Mouse (Mus musculus): ENCODE results near the gene Slc18a3. TPM values are rescaled to one million over a fixed set of nuclear protein-coding genes. Genes with fewer than 3 reads are reported as not detected.

The Slc18a3 gene
- polyA plus RNA-seq, 1 experiment: not detected

DNA sequence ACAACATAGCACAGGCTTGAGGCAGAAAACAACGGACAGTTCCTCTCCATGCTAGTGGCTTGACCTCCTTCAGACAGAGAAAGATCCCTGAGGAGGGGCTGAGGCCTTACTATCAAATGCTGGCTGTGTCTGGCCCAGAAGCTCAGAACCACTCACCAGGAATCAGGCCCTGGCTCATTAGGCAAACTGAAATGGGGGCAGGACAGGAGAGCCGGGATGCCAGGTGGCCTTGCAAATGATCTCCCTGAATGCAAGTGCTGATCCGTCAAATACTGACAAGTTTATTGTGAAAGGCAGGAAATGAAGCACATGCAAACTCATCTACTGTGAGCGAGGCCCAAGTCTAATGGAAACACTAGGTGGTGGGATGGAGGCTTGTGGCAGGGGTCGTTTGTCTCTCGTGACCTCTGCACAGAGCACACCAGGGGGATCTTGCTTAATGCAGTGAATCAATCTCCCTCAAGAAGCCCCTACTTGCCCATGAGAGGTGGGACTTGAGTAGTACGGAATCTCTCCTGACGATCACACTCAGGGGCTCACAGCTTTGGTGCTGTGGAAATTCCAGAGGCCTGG, 35.5 kb downstream of the Slc18a3 start:
- Histone ChIP-seq H3K36me3 (ENCODE audit: control insufficient read depth, insufficient read depth, low read length) (no peaks in the 10 kb centered on the region), H3K27me3 (ENCODE audit: control insufficient read depth, insufficient read depth, low read length) (no peaks in the 10 kb centered on the region), H3K27ac (ENCODE audit: insufficient read depth, low read length) (no peak overlapping the region), H3K4me1 (ENCODE audit: control insufficient read depth, insufficient read depth, insufficient read length) (no peaks in the 10 kb centered on the region), H3K4me3 (ENCODE audit: extremely low read depth, insufficient read depth, insufficient read length) (no peak overlapping the region)
- WGBS: 49% methylated on average over 8 of the region's 8 CpGs
- no peak for DNase-seq (ENCODE audit: low read depth in 1 of 2, low spot score in 2 of 2)
- no peak for TF ChIP-seq POLR2A (IDR thresholded peaks at IDR 0.05; ENCODE audit: low read depth, low read length)
- no peak for TF ChIP-seq CTCF (IDR thresholded peaks at IDR 0.05; ENCODE audit: extremely low read depth, insufficient read depth, insufficient read length, insufficient replicate concordance)

DNA sequence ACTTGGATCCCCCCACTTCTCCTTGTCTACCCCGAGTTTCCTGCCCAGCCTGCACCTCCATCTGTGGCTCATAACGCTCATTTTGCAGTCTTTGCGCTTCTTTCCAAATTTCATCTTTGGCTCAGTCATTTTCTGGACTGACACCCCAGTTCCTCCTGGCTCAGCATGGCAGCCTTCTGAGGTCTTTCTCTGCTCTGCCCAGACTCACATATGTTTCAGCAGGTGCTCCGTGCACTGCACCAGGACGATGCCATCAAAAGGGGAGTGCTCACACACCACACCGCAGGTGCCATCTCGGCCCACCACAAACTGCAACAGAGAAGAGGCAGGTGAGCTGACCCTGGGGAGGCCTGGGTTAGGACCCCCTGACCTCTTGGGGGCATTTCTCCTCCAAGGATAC, 40.7 kb downstream of the Slc18a3 start:
- no peak for DNase-seq (ENCODE audit: low read depth in 1 of 2, low spot score in 2 of 2)
- WGBS: 87% methylated on average over 7 of the region's 7 CpGs
- TF ChIP-seq CTCF (IDR thresholded peaks at IDR 0.05; ENCODE audit: extremely low read depth, insufficient read depth, insufficient read length, insufficient replicate concordance) (no peak), POLR2A (IDR thresholded peaks at IDR 0.05; ENCODE audit: low read depth, low read length) (no peak)
- Histone ChIP-seq H3K27me3 (ENCODE audit: control insufficient read depth, insufficient read depth, low read length) (no peaks in the 10 kb centered on the region), H3K27ac (ENCODE audit: insufficient read depth, low read length) (no peak overlapping the region), H3K4me3 (ENCODE audit: extremely low read depth, insufficient read depth, insufficient read length) (no peak overlapping the region), H3K36me3 (ENCODE audit: control insufficient read depth, insufficient read depth, low read length) (no peaks in the 10 kb centered on the region), H3K4me1 (ENCODE audit: control insufficient read depth, insufficient read depth, insufficient read length) (no peaks in the 10 kb centered on the region)

DNA sequence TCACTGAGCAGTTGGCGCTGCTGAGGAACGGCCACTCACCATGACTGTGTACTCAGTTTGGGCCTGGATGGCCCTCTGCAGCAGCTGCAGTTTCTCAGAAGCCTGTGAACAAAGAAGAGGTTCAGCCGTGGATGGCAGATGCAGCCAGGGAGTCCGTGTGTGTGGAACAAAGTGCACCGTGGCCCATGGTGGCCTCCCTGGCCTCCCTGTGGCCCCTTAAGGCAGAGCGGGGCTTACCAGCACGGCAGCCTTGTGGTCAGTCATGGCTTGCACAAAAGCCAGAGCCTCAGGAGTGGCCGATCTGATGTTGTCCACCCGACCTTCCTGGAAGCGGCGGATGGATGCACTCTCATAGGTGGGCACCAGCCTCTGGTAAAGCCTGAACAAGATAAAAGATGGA, 45.9 kb downstream of the Slc18a3 start:
- no peak for DNase-seq (ENCODE audit: low read depth in 1 of 2, low spot score in 2 of 2)
- WGBS: 88% methylated on average over 11 of the region's 11 CpGs
- Histone ChIP-seq H3K36me3 (ENCODE audit: control insufficient read depth, insufficient read depth, low read length) (no peaks in the 10 kb centered on the region), H3K4me1 (ENCODE audit: control insufficient read depth, insufficient read depth, insufficient read length) (no peaks in the 10 kb centered on the region), H3K27ac (ENCODE audit: insufficient read depth, low read length) (no peak overlapping the region), H3K4me3 (ENCODE audit: extremely low read depth, insufficient read depth, insufficient read length) (no peak overlapping the region), H3K27me3 (ENCODE audit: control insufficient read depth, insufficient read depth, low read length) (no peaks in the 10 kb centered on the region)
- TF ChIP-seq POLR2A (IDR thresholded peaks at IDR 0.05; ENCODE audit: low read depth, low read length) (no peak), CTCF (IDR thresholded peaks at IDR 0.05; ENCODE audit: extremely low read depth, insufficient read depth, insufficient read length, insufficient replicate concordance) (no peak)

Other genes starting within 250 kb of the Slc18a3 start
- gene Ogdhl, start 142.8 kb downstream of the Slc18a3 start, polyA plus RNA-seq (2012; rRNA removed): 0.12 and 0.14 TPM in 2 replicates
- gene 1700024G13Rik, start 76.5 kb downstream of the Slc18a3 start, polyA plus RNA-seq (2012; rRNA removed): not detected in 2 replicates
- not detected in 2 replicates for gene Chat, start 1.1 kb upstream of the Slc18a3 start, polyA plus RNA-seq (2012; rRNA removed)
- 3.7 and 4.1 TPM in 2 replicates for gene Ercc6, start 48.7 kb upstream of the Slc18a3 start, polyA plus RNA-seq (2012; rRNA removed)
- not detected in 2 replicates for gene Prrxl1, start 134.6 kb upstream of the Slc18a3 start, polyA plus RNA-seq (2012; rRNA removed)
- gene 3425401B19Rik, start 220.4 kb upstream of the Slc18a3 start, polyA plus RNA-seq (2012; rRNA removed): 0.13 and 0.15 TPM in 2 replicates